Comparison of ENCODE assay signal across 9 mouse cellular contexts in the genomic region with DNA sequence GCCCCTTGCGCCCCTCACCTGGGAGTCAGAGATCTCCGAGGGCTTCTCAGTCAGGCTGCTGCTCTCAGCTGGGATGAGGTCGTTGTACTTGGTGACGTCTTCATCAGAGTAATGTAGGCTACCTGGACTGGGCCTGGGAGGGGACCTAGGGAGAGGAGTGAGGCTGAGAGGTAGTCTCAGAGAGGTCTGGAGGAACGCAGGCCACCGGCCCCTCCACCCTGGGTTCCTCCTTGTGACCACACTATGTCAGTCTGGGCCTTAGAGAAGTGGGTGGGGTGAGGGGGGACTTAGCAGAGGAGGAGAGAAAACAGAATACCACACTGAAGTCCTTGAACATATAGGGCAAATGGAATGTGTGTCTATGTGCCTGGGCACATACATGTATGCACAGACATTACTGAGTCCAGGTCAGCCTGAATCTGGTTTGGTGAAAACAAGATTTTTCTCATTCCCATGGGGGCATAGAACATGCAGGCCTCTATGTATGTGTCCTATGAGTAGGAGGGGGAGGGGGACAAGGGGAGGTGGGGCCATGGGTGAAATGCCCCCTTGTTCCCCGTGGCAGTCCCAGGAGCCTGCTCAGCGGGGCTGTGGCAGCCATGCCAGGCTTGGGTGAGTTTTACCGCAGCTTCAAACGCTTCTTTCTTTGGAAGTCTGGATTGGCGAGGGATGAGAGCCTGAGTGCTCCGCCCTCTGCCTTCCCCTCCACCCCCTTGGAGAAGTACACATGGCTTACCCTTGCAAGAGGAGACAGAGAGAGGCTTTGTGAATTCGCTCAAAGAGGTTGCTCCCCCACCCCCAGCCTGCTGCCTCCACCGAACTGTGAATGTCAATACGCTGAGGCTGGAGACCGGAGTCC. TPM values are rescaled to one million over a fixed set of nuclear protein-coding genes. Genes with fewer than 3 reads are reported as not detected.
DNase-seq lines count a peak whose midpoint lies in the region; ATAC-seq and TF ChIP-seq lines count a peak whose summit lies in the region.
"Had no signal": no experiment of that assay in that cellular context is flagged by ENCODE, and none has a peak within 500 bp of the region (broad histone marks: within the 10 kb centered on the region; RNA-seq: fewer than 3 reads in every experiment).

No protein-coding gene starts in this region.

- H3K4me1 ChIP-seq in lung, postnatal 0 days (ENCODE audit: insufficient read depth, low read depth, low read length): peaks cover 10% of the 10 kb centered on the region; the same call in 1 of the 2 replicates
- H3K4me1 ChIP-seq in forebrain, embryonic 12.5 days: peaks cover 47% of the 10 kb centered on the region
- peaks cover 15% of the 10 kb centered on the region for H3K4me1 ChIP-seq in olfactory bulb, adult 2 months (ENCODE audit: control insufficient read depth, insufficient read depth, low read length)

- no peak overlapping the region for H3K9ac ChIP-seq in lung, postnatal 0 days (replicated peaks; ENCODE audit: low read depth)
- H3K9ac ChIP-seq in forebrain, embryonic 12.5 days: peak overlapping the region; percentile 17; the same call in 1 of the 2 replicates

- no peak for TF ChIP-seq POLR2A in olfactory bulb, adult 2 months (IDR thresholded peaks at IDR 0.05; ENCODE audit: insufficient read depth, low read depth, low read length)

- no peak for TF ChIP-seq CTCF in lung, postnatal 0 days (IDR thresholded peaks at IDR 0.05)
- no peak for TF ChIP-seq CTCF in olfactory bulb, adult 2 months (IDR thresholded peaks at IDR 0.05; ENCODE audit: insufficient read depth, low read depth, low read length)

- H3K27me3 ChIP-seq in lung, postnatal 0 days (replicated peaks; ENCODE audit: insufficient read depth, low read length): no peaks in the 10 kb centered on the region
- H3K27me3 ChIP-seq in forebrain, embryonic 12.5 days: no peaks in the 10 kb centered on the region

- intact Hi-C loops in left cerebral cortex, postnatal 14 days (cut with DNase I): no loop called here

- DNase-seq in lung, postnatal 0 days (ENCODE audit: low spot score): peak; percentile 10
- no peak for DNase-seq in lung, adult 18-20 months
- peak; percentile 47 to 74 for DNase-seq in left cerebral cortex, postnatal 14 days (ENCODE audit: low spot score in 2 of 2)
- DNase-seq in thymus, postnatal 36 days: no peak
- no peak for DNase-seq in ovary, postnatal 14 days (ENCODE audit: low spot score)
- no peak for DNase-seq in cerebellum, adult 8-10 months

- no peak for ATAC-seq in lung, postnatal 0 days
- peak; percentile 79 for ATAC-seq in forebrain, embryonic 12.5 days (ENCODE audit: low FRiP score)

- TF ChIP-seq EP300 in lung, postnatal 0 days (IDR thresholded peaks at IDR 0.05): no peak

- WGBS in lung, postnatal 0 days: 53% methylated on average over 16 of the region's 16 CpGs
- 32% methylated on average over 16 of the region's 16 CpGs for WGBS in forebrain, embryonic 12.5 days
- WGBS in olfactory bulb, adult 2 months: 51% methylated on average over 16 of the region's 16 CpGs

- H3K27ac ChIP-seq in lung, postnatal 0 days (ENCODE audit: low read length): no peak overlapping the region
- H3K27ac ChIP-seq in forebrain, embryonic 12.5 days: peak overlapping the region; percentile 91
- peak overlapping the region; percentile 33 for H3K27ac ChIP-seq in olfactory bulb, adult 2 months (ENCODE audit: insufficient read depth, low read depth, low read length)

- H3K4me2 ChIP-seq in lung, postnatal 0 days (replicated peaks; ENCODE audit: low read depth, low read length): no peak overlapping the region
- peak overlapping the region; percentile 8 for H3K4me2 ChIP-seq in forebrain, embryonic 12.5 days

- no peaks in the 10 kb centered on the region for H3K9me3 ChIP-seq in lung, postnatal 0 days (ENCODE audit: low read length)
- H3K9me3 ChIP-seq in forebrain, embryonic 12.5 days: no peaks in the 10 kb centered on the region

- H3K4me3 ChIP-seq in lung, postnatal 0 days (ENCODE audit: low read depth, low read length): no peak overlapping the region
- no peak overlapping the region for H3K4me3 ChIP-seq in forebrain, embryonic 12.5 days (replicated peaks)
- H3K4me3 ChIP-seq in olfactory bulb, adult 2 months (ENCODE audit: insufficient read depth, low read depth, low read length): no peak overlapping the region
- H3K4me3 ChIP-seq: myocyte had no signal

- H3K36me3 ChIP-seq in lung, postnatal 0 days (ENCODE audit: insufficient read depth, low read length): no peaks in the 10 kb centered on the region
- H3K36me3 ChIP-seq in forebrain, embryonic 12.5 days (replicated peaks): no peaks in the 10 kb centered on the region

RNA-seq across cellular contexts. Expression of gene Cdc42ep4, which starts 39.9 kb away (rescaled TPM):
- polyA plus RNA-seq in lung, postnatal 0 days (2015; fragmentation: Nextera tagmentation; extraction: Ambion mirVana): 92.8 and 116 TPM in 2 replicates
- 109 and 113 TPM in 2 replicates for polyA plus RNA-seq in forebrain, embryonic 12.5 days (2016; fragmentation: Nextera tagmentation; extraction: Ambion mirVana)
- 10 to 100 TPM; 35.4 to 43.3 TPM for total RNA-seq in left cerebral cortex, postnatal 14 days (2021)
- polyA plus RNA-seq in olfactory bulb, adult 2 months (2012; ENCODE audit: insufficient read depth, insufficient read length, low replicate concordance, missing spikeins): not detected in 2 replicates

Comparison
In these comparisons a context has a peak if more than half of its experiments do, and no peak if none do; other contexts are left out.
1. DNase-seq: peak in lung, postnatal 0 days (single experiment) and left cerebral cortex, postnatal 14 days (2 of 2); none in lung, adult 18-20 months (0 of 2), thymus, postnatal 36 days (0 of 2), ovary, postnatal 14 days (single experiment) and cerebellum, adult 8-10 months (single experiment).